19 mouse cellular contexts compared by ENCODE assay signal in the genomic region with DNA sequence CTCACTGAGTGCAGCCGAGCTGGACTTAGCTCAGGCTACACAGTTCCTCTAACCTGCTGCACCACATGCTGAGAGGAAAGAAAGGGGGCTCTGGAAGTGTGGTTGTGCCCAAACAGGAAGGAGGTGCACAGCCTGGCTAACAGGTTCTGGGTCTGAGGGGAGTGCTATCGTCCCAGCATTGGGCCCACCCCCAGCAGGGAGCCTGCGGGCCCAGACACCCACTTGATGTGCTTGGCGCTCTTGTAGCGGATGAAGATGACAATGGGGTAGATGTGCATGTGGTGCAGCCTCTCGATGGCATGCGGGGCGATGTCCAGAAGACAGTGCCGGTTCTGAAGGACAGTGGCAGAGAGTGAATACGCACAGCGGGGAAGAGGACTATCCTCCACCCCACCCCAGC.
"Had no signal": no experiment of that assay in that cellular context is flagged by ENCODE, and none has a peak within 500 bp of the region (broad histone marks: within the 10 kb centered on the region; RNA-seq: fewer than 3 reads in every experiment).

No protein-coding gene starts in this region.

- H3K27ac ChIP-seq: lung, embryonic 15.5 days; midbrain, embryonic 10.5 days; midbrain, embryonic 12.5 days; neural tube, embryonic 13.5 days; neural tube, embryonic 15.5 days; stomach, embryonic 15.5 days; stomach, postnatal 0 days had no signal

- ATAC-seq: liver, postnatal 0 days; lung, postnatal 0 days; midbrain, embryonic 16.5 days had no signal

- H3K27me3 ChIP-seq: lung, embryonic 15.5 days; midbrain, embryonic 12.5 days; neural tube, embryonic 13.5 days; neural tube, embryonic 15.5 days; stomach, embryonic 15.5 days had no signal

- DNase-seq: liver, postnatal 0 days; lung, adult 2 months; lung, postnatal 14 days; lung, postnatal 4 days; midbrain, embryonic 14.5 days; right cerebral cortex, postnatal 14 days; thymus, adult 2 months; thymus, postnatal 14 days; thymus, postnatal 36 days had no signal

- H3K9me3 ChIP-seq: lung, embryonic 15.5 days; midbrain, embryonic 10.5 days; midbrain, embryonic 12.5 days; neural tube, embryonic 13.5 days; neural tube, embryonic 15.5 days; stomach, embryonic 15.5 days had no signal

- H3K9ac ChIP-seq: liver, postnatal 0 days; lung, embryonic 15.5 days; midbrain, embryonic 12.5 days; neural tube, embryonic 13.5 days; neural tube, embryonic 15.5 days; stomach, embryonic 15.5 days had no signal

- H3K4me1 ChIP-seq: lung, embryonic 15.5 days; midbrain, embryonic 12.5 days; neural tube, embryonic 13.5 days; neural tube, embryonic 15.5 days; stomach, embryonic 15.5 days had no signal

- H3K4me3 ChIP-seq: lung, embryonic 15.5 days; midbrain, embryonic 10.5 days; midbrain, embryonic 12.5 days; myocyte; neural tube, embryonic 13.5 days; neural tube, embryonic 15.5 days; stomach, embryonic 15.5 days had no signal
